Comparison of ENCODE assay signal across 9 mouse cellular contexts in genomic region chr16:30769007-30769442, GRCm38 (mm10).
DNase-seq lines count a peak whose midpoint lies in the region; ATAC-seq and TF ChIP-seq lines count a peak whose summit lies in the region.
"Had no signal": no experiment of that assay in that cellular context is flagged by ENCODE, and none has a peak within 500 bp of the region (broad histone marks: within the 10 kb centered on the region; RNA-seq: fewer than 3 reads in every experiment).

No protein-coding gene starts in this region.

- TF ChIP-seq CTCF in lung, adult 2 months (IDR thresholded peaks at IDR 0.05; ENCODE audit: insufficient read depth, low read length): no peak
- no peak for TF ChIP-seq CTCF in lung, postnatal 0 days (IDR thresholded peaks at IDR 0.05)

- no peak for DNase-seq in lung, adult 2 months
- peak; percentile 24 for DNase-seq in brain, adult 2 months (ENCODE audit: low read depth, low spot score)
- peak; percentile 79 for DNase-seq in lung, postnatal 0 days (ENCODE audit: low spot score)
- no peak for DNase-seq in testis, postnatal 10 days (ENCODE audit: low spot score)
- no peak for DNase-seq in ovary, postnatal 36 days (ENCODE audit: low spot score)
- DNase-seq: cerebellum, postnatal 10 days had no signal

- whole genome bisulfite sequencing in lung, embryonic 16.5 days: 11% methylated on average over 5 of the region's 5 CpGs
- WGBS in lung, adult 2 months: 14% methylated on average over 5 of the region's 5 CpGs
- WGBS in heart, embryonic 13.5 days: 8% methylated on average over 5 of the region's 5 CpGs
- WGBS in lung, postnatal 0 days: 17% methylated on average over 5 of the region's 5 CpGs

- TF ChIP-seq EP300 in lung, postnatal 0 days (IDR thresholded peaks at IDR 0.05): peak; percentile 72

- no peak overlapping the region for H3K9ac ChIP-seq in lung, embryonic 16.5 days (ENCODE audit: low read length)
- peak overlapping the region; percentile 0; the same call in 1 of the 2 replicates for H3K9ac ChIP-seq in heart, embryonic 13.5 days
- no peak overlapping the region for H3K9ac ChIP-seq in lung, postnatal 0 days (replicated peaks; ENCODE audit: low read depth)
- H3K9ac ChIP-seq: midbrain, embryonic 12.5 days had no signal

- H3K4me3 ChIP-seq in lung, embryonic 16.5 days (ENCODE audit: low read length): no peak overlapping the region
- H3K4me3 ChIP-seq in lung, adult 2 months (replicated peaks; ENCODE audit: extremely low read depth, low read depth, low read length): no peak overlapping the region
- no peak overlapping the region for H3K4me3 ChIP-seq in heart, embryonic 13.5 days
- H3K4me3 ChIP-seq in lung, postnatal 0 days (ENCODE audit: low read depth, low read length): no peak overlapping the region
- H3K4me3 ChIP-seq: midbrain, embryonic 12.5 days had no signal

- H3K36me3 ChIP-seq in lung, embryonic 16.5 days (ENCODE audit: control insufficient read depth, insufficient read depth, low read length): no peaks in the 10 kb centered on the region
- no peaks in the 10 kb centered on the region for H3K36me3 ChIP-seq in heart, embryonic 13.5 days
- no peaks in the 10 kb centered on the region for H3K36me3 ChIP-seq in lung, postnatal 0 days (ENCODE audit: insufficient read depth, low read length)
- H3K36me3 ChIP-seq: midbrain, embryonic 12.5 days had no signal

- ATAC-seq in lung, embryonic 16.5 days (ENCODE audit: low read depth): peak; percentile 56
- ATAC-seq in heart, embryonic 13.5 days (ENCODE audit: extremely low read depth, insufficient number of reproducible peaks, low FRiP score, low TSS enrichment): no peak
- peak; percentile 82 for ATAC-seq in lung, postnatal 0 days

- peaks cover 6% of the 10 kb centered on the region for H3K4me1 ChIP-seq in lung, embryonic 16.5 days (replicated peaks; ENCODE audit: control insufficient read depth, insufficient read depth, low read length)
- peaks cover 9% of the 10 kb centered on the region for H3K4me1 ChIP-seq in lung, adult 2 months (ENCODE audit: control insufficient read depth, insufficient read depth, low read length)
- peaks cover 20% of the 10 kb centered on the region for H3K4me1 ChIP-seq in heart, embryonic 13.5 days
- H3K4me1 ChIP-seq in lung, postnatal 0 days (ENCODE audit: insufficient read depth, low read depth, low read length): no peaks in the 10 kb centered on the region
- H3K4me1 ChIP-seq: midbrain, embryonic 12.5 days had no signal

- H3K27ac ChIP-seq in lung, embryonic 16.5 days (ENCODE audit: low read length): no peak overlapping the region
- H3K27ac ChIP-seq in heart, embryonic 13.5 days (replicated peaks): peak overlapping the region; percentile 65
- peak overlapping the region; percentile 38; the same call in 1 of the 2 replicates for H3K27ac ChIP-seq in lung, postnatal 0 days (ENCODE audit: low read length)
- H3K27ac ChIP-seq: midbrain, embryonic 12.5 days had no signal

- no peaks in the 10 kb centered on the region for H3K9me3 ChIP-seq in lung, embryonic 16.5 days (ENCODE audit: control insufficient read depth, low read length)
- H3K9me3 ChIP-seq in heart, embryonic 13.5 days: no peaks in the 10 kb centered on the region
- H3K9me3 ChIP-seq in lung, postnatal 0 days (ENCODE audit: low read length): no peaks in the 10 kb centered on the region
- H3K9me3 ChIP-seq: midbrain, embryonic 12.5 days had no signal

- no peak for TF ChIP-seq POLR2A in lung, adult 2 months (IDR thresholded peaks at IDR 0.05; ENCODE audit: borderline replicate concordance, extremely low read depth, low read depth, low read length)

- no peak overlapping the region for H3K4me2 ChIP-seq in lung, embryonic 16.5 days (ENCODE audit: low read depth, low read length)
- peak overlapping the region; percentile 31 for H3K4me2 ChIP-seq in heart, embryonic 13.5 days
- H3K4me2 ChIP-seq in lung, postnatal 0 days (replicated peaks; ENCODE audit: low read depth, low read length): no peak overlapping the region
- H3K4me2 ChIP-seq: midbrain, embryonic 12.5 days had no signal

- H3K27me3 ChIP-seq in lung, embryonic 16.5 days (ENCODE audit: control insufficient read depth, insufficient read depth, low read depth, low read length): no peaks in the 10 kb centered on the region
- H3K27me3 ChIP-seq in heart, embryonic 13.5 days (replicated peaks): no peaks in the 10 kb centered on the region
- no peaks in the 10 kb centered on the region for H3K27me3 ChIP-seq in lung, postnatal 0 days (replicated peaks; ENCODE audit: insufficient read depth, low read length)
- H3K27me3 ChIP-seq: midbrain, embryonic 12.5 days had no signal

Comparison
In these comparisons a context has a peak if more than half of its experiments do, and no peak if none do; other contexts are left out.
1. DNase-seq: peak in brain, adult 2 months (single experiment) and lung, postnatal 0 days (single experiment); none in lung, adult 2 months (single experiment), testis, postnatal 10 days (single experiment) and ovary, postnatal 36 days (single experiment).